Mouse (Mus musculus): ENCODE measurements around the gene Cyp2c70. TPM values are rescaled to one million over a fixed set of nuclear protein-coding genes. Genes with fewer than 3 reads are reported as not detected.
"Not testable (repeated sequence)": the region's sequence is repeated elsewhere in the genome, so short reads cannot be mapped to it uniquely, and the experiment has no call there.

Cyp2c70 gene
- polyA plus RNA-seq, 1 experiment from 2014 or later = not detected

- 86% methylated on average over 4 of the region's 4 CpGs for WGBS
- H3K9ac ChIP-seq (replicated peaks) = no peak overlapping the region
Measured at GRCm38 (mm10) chr19:40178311-40178710, 8.8 kb downstream of the Cyp2c70 start.

DNA sequence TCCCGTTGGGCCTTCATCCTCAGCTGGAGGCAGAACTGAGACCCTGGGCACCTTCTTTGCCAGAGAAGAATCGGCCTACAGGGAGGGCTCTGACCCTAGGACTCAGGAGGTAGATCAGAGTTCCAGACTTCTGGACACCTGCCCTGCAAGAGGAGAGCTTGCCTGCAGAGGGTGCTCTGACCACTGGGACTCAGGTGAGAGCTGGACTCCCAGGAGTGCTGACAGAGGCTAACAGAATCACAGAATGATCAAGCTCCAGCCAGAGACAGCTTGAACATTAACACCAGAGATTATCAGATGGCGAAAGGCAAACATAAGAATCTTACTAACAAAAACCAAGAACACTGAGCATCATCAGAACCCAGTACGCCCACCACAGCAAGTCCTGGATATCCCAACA is 18.7 kb downstream of the Cyp2c70 start:
- H3K27me3 ChIP-seq; ATAC-seq; H3K36me3 ChIP-seq; H3K4me3 ChIP-seq (replicated peaks); H3K4me2 ChIP-seq (replicated peaks); H3K27ac ChIP-seq; H3K9ac ChIP-seq (replicated peaks); H3K4me1 ChIP-seq (replicated peaks); H3K9me3 ChIP-seq: not testable (repeated sequence)
- WGBS = 90% methylated on average over 4 of the region's 4 CpGs

More at GRCm38 (mm10) chr19:40178311-40178710, 8.8 kb downstream of the Cyp2c70 start:
- H3K4me3 ChIP-seq (replicated peaks) = no peak overlapping the region
- no peak overlapping the region for H3K27ac ChIP-seq
- no peaks in the 10 kb centered on the region for H3K36me3 ChIP-seq
- no peak overlapping the region for H3K4me2 ChIP-seq (replicated peaks)
- no peak for ATAC-seq
- H3K4me1 ChIP-seq (replicated peaks) = no peaks in the 10 kb centered on the region
- H3K27me3 ChIP-seq = no peaks in the 10 kb centered on the region
- no peaks in the 10 kb centered on the region for H3K9me3 ChIP-seq

GRCm38 (mm10) chr19:40126996-40127395 is 60.1 kb downstream of the Cyp2c70 start:
- H3K9me3 ChIP-seq; H3K4me3 ChIP-seq (replicated peaks); H3K27me3 ChIP-seq; H3K9ac ChIP-seq (replicated peaks); H3K4me1 ChIP-seq (replicated peaks); H3K36me3 ChIP-seq; H3K4me2 ChIP-seq (replicated peaks); ATAC-seq; H3K27ac ChIP-seq: not testable (repeated sequence)
- WGBS = 23% methylated on average over 2 of the region's 2 CpGs

DNA sequence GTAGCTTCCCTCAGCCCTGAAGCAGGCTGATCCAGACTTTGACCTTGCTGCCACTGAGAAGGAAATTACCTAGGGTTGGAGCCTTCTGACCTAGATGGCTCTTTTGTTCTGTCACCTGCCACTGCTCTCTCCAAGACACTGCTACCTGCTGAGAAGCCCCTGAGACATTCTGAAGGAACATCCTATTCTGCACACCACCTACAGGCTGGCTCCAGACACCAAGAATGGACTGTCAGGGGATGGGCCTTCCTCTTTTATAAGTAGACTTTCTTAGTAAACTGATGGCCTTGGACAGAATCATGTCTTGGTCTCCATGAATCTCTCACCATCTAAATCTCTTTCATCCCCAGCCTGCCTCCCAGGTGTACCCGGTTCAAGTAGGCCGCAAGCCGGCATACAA is 62.0 kb downstream of the Cyp2c70 start:
- not testable (repeated sequence) for H3K4me1 ChIP-seq (replicated peaks); H3K27ac ChIP-seq; H3K4me3 ChIP-seq (replicated peaks); ATAC-seq; H3K27me3 ChIP-seq; H3K4me2 ChIP-seq (replicated peaks); H3K9me3 ChIP-seq; H3K36me3 ChIP-seq; H3K9ac ChIP-seq (replicated peaks)
- WGBS = 92% methylated on average over 3 of the region's 3 CpGs

GRCm38 (mm10) chr19:40119624-40120023 is 67.5 kb downstream of the Cyp2c70 start:
- H3K9ac ChIP-seq (replicated peaks); H3K4me3 ChIP-seq (replicated peaks); ATAC-seq; H3K9me3 ChIP-seq; H3K36me3 ChIP-seq; H3K4me1 ChIP-seq (replicated peaks); H3K27me3 ChIP-seq; H3K27ac ChIP-seq; H3K4me2 ChIP-seq (replicated peaks): not testable (repeated sequence)
- 77% methylated on average over 13 of the region's 13 CpGs for WGBS

Other genes with a start within 250 kb of the Cyp2c70 start
- gene Cyp2c37, start 194.9 kb downstream of the Cyp2c70 start, polyA plus RNA-seq (2015; fragmentation: Nextera tagmentation; extraction: Ambion mirVana) = not detected in 2 replicates
- gene Cyp2c54, start 113.5 kb downstream of the Cyp2c70 start, polyA plus RNA-seq (2015; fragmentation: Nextera tagmentation; extraction: Ambion mirVana) = not detected in 2 replicates
- gene Cyp2c50, start 97.6 kb downstream of the Cyp2c70 start, polyA plus RNA-seq (2015; fragmentation: Nextera tagmentation; extraction: Ambion mirVana) = not detected in 2 replicates
- 17.7 and 19.4 TPM in 2 replicates for gene Pdlim1, start 84.5 kb upstream of the Cyp2c70 start, polyA plus RNA-seq (2015; fragmentation: Nextera tagmentation; extraction: Ambion mirVana)